Mouse (Mus musculus): Measurements from ENCODE around the gene Bcs1l. TPM values are rescaled to one million over a fixed set of nuclear protein-coding genes. Genes with fewer than 3 reads are reported as not detected.

Bcs1l gene
- polyA plus RNA-seq (2016; fragmentation: Nextera tagmentation; extraction: Ambion mirVana): 18.9 and 20.2 TPM in 2 replicates

DNA sequence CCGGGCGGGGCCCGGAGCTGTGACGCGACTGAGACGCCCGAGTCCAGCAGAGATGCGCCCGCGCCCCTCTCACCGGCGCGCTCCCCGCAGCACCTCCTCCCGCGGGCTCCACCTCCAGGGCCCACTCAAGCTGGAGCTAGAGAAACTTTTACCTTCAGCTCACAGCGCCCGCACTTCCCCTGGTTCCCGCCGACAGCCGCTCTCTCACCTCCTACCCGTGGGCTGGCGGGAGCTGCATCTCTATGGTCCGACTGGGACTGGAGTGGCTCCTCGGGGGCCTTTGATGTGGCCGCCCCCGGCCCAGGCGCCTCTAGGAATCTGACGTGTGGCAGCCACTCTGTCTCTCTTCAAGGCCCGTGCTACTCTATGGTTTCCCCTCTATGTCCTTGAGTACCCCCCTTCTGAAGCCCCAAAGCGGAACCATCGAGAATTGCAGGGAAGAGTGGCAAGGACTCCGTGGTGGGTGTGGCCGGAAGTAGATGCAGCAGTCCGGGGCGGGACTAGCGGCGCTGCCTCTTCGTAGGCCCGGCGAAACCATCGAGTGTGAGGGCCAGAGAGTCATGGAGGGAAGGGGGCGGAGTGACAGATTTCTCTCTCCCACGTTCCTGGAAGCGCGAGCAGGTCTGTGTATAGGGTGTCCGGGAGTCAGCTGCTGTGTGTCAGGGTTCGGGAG, at the start of gene Bcs1l, which contains the start of gene Zfp142:
Bcs1l (plus strand) TSS at position 517 of the 673 bp plus-strand sequence.
Zfp142 (minus strand) TSS at position 474 of the 673 bp plus-strand sequence.
- WGBS: under 1% methylated on average over 48 of the region's 48 CpGs
- DNase-seq (ENCODE audit: low spot score): peak; percentile 99
- peak within 1 kb of the TSS; percentile 76 for H3K4me3 ChIP-seq

DNA sequence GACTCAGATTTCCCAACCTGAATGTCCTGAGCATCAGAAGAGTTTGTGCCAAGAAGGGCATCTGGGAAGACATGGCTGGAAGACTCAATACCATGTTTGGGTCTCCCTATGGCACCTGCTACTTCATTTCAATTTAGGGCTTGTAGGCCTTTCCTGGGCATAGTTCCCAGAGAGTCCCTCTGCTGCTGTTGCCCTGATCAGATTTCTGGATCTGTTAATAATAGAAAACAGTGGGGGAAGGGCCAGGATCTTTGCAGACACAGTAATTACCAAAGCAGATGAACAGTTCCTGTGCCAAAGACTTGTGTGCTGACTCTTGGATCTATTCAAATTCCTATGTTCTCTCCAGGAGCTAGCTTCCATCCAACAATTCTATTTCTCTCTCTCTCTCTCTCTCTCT, 49.4 kb upstream of the Bcs1l start:
- Histone ChIP-seq H3K9me3 (replicated peaks) (no peaks in the 10 kb centered on the region), H3K4me3 (no peak overlapping the region), H3K27ac (replicated peaks) (no peak overlapping the region), H3K4me1 (peaks cover 15% of the 10 kb centered on the region), H3K36me3 (no peaks in the 10 kb centered on the region), H3K27me3 (ENCODE audit: low read depth, poor library complexity, severe bottlenecking) (no peaks in the 10 kb centered on the region)
- DNase-seq (ENCODE audit: low spot score): no peak

More for the DNA sequence above, at the start of gene Bcs1l, which contains the start of gene Zfp142:
- H3K4me1 ChIP-seq: peaks cover 28% of the 10 kb centered on the region
- H3K36me3 ChIP-seq: peaks cover 50% of the 10 kb centered on the region
- no peaks in the 10 kb centered on the region for H3K27me3 ChIP-seq (ENCODE audit: low read depth, poor library complexity, severe bottlenecking)
- H3K9me3 ChIP-seq (replicated peaks): no peaks in the 10 kb centered on the region
- peak within 1 kb of the TSS; percentile 87 for H3K27ac ChIP-seq (replicated peaks)

DNA sequence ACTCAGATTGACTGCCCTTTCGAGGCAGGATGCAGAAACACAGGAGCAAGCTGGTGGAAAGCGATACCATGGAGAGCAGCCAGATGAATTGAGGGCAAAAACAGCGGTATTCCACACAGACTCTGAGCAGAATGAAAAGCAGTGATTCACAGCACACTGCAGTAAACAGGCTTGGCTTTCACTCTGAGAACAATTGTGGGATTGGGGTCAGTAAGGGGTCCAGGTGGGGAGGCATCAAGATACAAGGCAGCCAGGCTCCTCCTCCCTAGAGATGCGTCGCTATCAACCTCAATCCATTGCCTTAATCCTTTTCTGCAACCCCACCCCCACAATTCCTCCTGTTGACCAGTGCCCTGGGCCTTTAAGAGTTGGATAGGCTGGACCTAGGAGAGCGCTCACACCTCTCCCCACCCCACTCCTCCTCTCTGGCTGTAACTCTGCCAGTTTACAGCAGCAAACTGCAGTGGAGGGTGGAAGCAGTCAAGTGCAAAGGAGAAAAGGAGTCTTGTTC, 45.6 kb upstream of the Bcs1l start, which contains the start of gene Plcd4:
Plcd4 (plus strand) TSS at position 438 of the 511 bp plus-strand sequence.
- Histone ChIP-seq H3K4me3 (peak within 1 kb of the TSS; percentile 30), H3K27me3 (ENCODE audit: low read depth, poor library complexity, severe bottlenecking) (no peaks in the 10 kb centered on the region), H3K9me3 (replicated peaks) (no peaks in the 10 kb centered on the region), H3K36me3 (no peaks in the 10 kb centered on the region), H3K27ac (replicated peaks) (peak within 1 kb of the TSS; percentile 61), H3K4me1 (peaks cover 27% of the 10 kb centered on the region)
- DNase-seq (ENCODE audit: low spot score): peak; percentile 22
- 9% methylated on average over 6 of the region's 6 CpGs for WGBS

DNA sequence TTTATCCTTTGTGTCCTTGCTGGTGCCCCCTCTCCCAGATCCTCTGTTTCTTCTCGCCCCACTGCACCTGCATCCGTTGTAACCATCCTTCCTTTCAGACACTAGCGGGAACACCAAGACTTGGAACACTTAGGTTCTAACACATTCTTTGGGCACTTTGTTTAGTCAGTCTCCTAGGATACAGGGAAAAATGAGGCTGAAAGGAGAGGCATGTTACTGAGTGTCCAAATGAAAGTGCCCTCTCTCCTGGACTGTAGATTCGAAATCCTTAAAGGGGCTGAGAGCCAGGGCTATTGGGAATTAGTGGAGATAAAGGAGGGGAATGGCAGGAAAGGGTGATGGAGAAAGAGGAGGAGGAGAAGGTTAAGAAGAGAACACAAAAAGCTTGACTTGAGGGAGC, 43.9 kb upstream of the Bcs1l start, which contains the start of gene Usp37:
Usp37 (minus strand) TSS at position 101 of the 400 bp plus-strand sequence.
- no peaks in the 10 kb centered on the region for H3K27me3 ChIP-seq (ENCODE audit: low read depth, poor library complexity, severe bottlenecking)
- no peak for DNase-seq (ENCODE audit: low spot score)
- peaks cover 27% of the 10 kb centered on the region for H3K4me1 ChIP-seq
- no peaks in the 10 kb centered on the region for H3K9me3 ChIP-seq (replicated peaks)
- no peak within 1 kb of the TSS for H3K4me3 ChIP-seq
- peak within 1 kb of the TSS; percentile 23 for H3K27ac ChIP-seq (replicated peaks)
- H3K36me3 ChIP-seq: no peaks in the 10 kb centered on the region
- WGBS: 32% methylated on average over 4 of the region's 4 CpGs

DNA sequence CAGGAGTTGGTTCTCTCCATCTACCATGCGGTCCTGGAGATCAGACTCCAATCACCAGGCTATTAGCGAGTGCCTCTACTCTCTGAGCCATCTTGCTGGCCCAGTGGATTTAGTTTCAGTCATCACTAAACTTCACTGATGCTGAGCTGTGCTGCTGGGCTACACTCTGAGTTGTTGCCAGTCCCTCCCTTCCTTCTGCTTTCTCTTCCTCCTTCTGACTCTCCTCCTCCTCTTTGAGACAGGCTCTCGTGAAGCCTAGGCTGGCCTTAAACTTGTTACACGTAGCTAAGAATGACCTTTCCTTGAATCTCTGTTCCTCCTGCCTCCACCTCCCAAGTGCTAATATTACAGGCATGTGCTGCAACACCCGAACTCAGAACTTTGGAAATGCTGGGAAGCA, 29.0 kb upstream of the Bcs1l start:
- WGBS: 88% methylated on average over 5 of the region's 5 CpGs
- DNase-seq (ENCODE audit: low spot score): no peak

DNA sequence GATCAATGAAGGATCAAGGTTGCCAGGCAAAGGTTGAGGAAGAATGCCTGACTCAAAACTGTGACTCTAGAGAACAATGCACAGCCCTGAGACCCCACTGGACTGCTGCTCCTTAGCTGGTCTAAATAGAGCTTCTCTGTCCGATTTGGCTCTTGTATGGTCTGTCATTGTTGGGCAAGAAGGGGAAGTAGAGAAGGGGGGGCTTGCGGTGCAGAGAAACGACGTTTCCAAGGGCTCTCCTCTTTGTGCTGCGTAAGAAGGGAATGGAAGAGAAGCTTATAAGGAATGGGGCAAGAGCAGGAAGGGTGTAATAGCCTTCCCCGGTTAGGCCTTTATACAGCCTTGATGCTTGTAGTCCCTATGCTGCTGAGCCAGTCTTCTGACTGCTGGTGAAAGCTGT, 22.3 kb upstream of the Bcs1l start:
- DNase-seq (ENCODE audit: low spot score): no peak
- H3K36me3 ChIP-seq: peaks cover 81% of the 10 kb centered on the region
- H3K27me3 ChIP-seq (ENCODE audit: low read depth, poor library complexity, severe bottlenecking): no peaks in the 10 kb centered on the region
- no peaks in the 10 kb centered on the region for H3K9me3 ChIP-seq (replicated peaks)
- no peak overlapping the region for H3K27ac ChIP-seq (replicated peaks)
- H3K4me3 ChIP-seq: no peak overlapping the region
- WGBS: 68% methylated on average over 6 of the region's 6 CpGs
- H3K4me1 ChIP-seq: no peaks in the 10 kb centered on the region

More for the DNA sequence above, 29.0 kb upstream of the Bcs1l start:
- no peak overlapping the region for H3K27ac ChIP-seq (replicated peaks)
- H3K4me3 ChIP-seq: no peak overlapping the region
- no peaks in the 10 kb centered on the region for H3K27me3 ChIP-seq (ENCODE audit: low read depth, poor library complexity, severe bottlenecking)
- H3K36me3 ChIP-seq: peaks cover 13% of the 10 kb centered on the region
- no peaks in the 10 kb centered on the region for H3K9me3 ChIP-seq (replicated peaks)
- H3K4me1 ChIP-seq: no peaks in the 10 kb centered on the region

DNA sequence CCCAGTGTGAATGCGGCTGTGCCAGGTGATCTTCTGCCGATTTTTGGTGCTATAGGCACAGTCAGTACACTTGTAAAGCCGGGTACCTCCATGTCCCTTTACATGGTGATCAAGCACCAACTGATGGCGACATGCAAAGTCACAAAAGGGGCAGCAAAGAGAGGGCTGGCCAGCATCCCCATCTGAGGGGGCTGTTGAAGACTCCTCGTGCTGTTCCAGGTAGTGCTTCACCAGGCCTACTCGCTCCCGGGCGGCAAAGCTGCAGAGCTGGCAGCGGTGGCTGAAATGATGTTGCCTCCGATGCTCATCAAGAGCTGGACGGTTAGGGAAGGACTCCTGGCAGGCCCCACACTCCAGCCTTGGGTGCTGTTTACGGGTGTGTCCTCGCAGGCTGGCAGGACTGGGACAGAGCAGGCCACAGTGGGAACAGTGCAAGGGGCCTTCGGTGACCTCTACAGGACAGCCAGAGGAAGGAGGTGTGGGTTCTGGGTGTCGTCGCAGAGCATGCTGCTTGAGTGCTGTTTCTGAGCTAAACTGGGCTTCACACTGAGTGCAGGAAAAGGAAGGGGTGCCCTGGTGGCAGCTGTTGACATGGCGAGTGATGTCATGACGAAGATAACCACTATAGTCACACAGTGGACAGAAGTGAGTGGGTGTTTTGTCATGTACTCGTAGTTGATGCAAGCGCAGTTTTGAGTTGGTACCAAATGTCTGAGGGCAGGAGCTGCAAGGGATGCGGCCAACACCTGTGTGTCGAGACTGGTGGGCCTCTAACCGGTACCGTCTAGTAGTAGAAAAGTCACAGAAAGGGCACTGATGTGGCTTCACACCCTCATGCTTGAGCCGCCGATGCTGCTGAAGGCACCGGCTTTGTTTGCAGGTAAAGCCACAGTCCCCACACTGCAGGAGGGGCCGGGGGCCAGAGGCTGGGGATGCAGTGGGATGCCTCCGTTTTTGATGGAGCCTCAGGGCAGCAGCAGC, 18.1 kb upstream of the Bcs1l start:
- H3K27ac ChIP-seq (replicated peaks): no peak overlapping the region
- no peak for DNase-seq (ENCODE audit: low spot score)

DNA sequence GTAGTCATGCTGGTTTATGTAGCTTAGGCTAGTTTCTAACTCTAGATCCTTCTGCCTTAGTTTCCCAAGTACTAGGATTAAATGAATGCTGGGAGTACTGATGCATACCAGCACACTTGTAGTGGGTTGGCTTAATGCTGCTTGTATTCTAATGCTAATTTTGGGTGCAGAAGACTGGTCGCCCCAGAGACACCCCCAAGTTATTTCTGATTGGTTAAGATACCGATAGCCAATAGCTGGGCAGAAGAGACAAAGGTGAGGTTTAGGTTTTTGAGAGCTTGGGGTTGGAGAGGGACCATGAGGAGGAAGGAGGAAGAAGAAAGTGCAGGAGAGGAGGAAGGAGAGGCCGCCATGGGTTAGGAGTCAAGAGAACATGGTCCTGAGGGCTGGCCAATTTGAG, 5.5 kb upstream of the Bcs1l start:
- Histone ChIP-seq H3K4me1 (peaks cover 18% of the 10 kb centered on the region), H3K27ac (replicated peaks) (no peak overlapping the region), H3K4me3 (no peak overlapping the region), H3K9me3 (replicated peaks) (no peaks in the 10 kb centered on the region), H3K27me3 (ENCODE audit: low read depth, poor library complexity, severe bottlenecking) (no peaks in the 10 kb centered on the region), H3K36me3 (peaks cover 66% of the 10 kb centered on the region)
- DNase-seq (ENCODE audit: low spot score): no peak
- 77% methylated on average over 3 of the region's 3 CpGs for WGBS

More for the DNA sequence above, 18.1 kb upstream of the Bcs1l start:
- Histone ChIP-seq H3K36me3 (peaks cover 100% of the 10 kb centered on the region), H3K27me3 (ENCODE audit: low read depth, poor library complexity, severe bottlenecking) (no peaks in the 10 kb centered on the region), H3K4me1 (no peaks in the 10 kb centered on the region), H3K9me3 (replicated peaks) (no peaks in the 10 kb centered on the region), H3K4me3 (no peak overlapping the region)
- 94% methylated on average over 29 of the region's 29 CpGs for WGBS

DNA sequence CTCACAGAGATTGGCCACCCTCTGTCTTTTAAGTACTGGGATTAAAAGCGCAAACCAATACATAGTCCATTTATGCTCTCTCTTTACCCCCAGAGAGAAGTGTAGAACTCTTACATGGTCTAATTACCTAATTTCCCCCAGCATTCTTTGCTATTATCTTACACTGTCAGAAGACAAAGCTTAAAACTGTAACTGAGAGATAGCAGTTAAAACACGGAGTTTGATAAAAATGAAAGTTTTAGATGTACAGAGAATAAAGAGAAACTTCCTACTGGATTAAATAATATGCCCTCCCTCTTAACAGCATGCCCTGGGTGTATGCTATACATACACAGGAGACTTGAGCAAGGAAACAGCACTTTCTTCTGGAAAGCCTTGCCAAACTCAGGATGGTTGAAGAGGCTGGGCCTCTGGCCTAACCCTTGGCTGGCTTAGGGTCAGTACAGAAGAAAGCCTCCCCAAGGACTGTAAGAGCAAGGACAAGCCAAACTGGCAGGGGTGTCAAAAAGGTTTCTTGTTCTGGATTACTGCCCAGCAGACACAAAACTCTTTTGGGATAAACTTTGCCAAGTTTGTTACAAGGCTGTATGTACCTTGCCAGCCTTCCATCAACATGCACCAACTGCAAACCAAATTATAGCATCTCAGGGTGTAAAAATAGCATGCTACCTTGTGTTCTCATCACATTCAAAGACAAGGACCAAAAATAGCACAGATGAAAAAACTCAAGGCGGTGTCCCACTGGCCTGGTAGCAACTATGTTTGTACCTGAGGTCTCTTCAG, 3.3 kb upstream of the Bcs1l start:
- Histone ChIP-seq H3K27me3 (ENCODE audit: low read depth, poor library complexity, severe bottlenecking) (no peaks in the 10 kb centered on the region), H3K4me3 (no peak overlapping the region), H3K27ac (replicated peaks) (no peak overlapping the region), H3K9me3 (replicated peaks) (no peaks in the 10 kb centered on the region), H3K4me1 (peaks cover 28% of the 10 kb centered on the region), H3K36me3 (peaks cover 47% of the 10 kb centered on the region)
- DNase-seq (ENCODE audit: low spot score): no peak
- WGBS: 95% methylated on average over 3 of the region's 3 CpGs

DNA sequence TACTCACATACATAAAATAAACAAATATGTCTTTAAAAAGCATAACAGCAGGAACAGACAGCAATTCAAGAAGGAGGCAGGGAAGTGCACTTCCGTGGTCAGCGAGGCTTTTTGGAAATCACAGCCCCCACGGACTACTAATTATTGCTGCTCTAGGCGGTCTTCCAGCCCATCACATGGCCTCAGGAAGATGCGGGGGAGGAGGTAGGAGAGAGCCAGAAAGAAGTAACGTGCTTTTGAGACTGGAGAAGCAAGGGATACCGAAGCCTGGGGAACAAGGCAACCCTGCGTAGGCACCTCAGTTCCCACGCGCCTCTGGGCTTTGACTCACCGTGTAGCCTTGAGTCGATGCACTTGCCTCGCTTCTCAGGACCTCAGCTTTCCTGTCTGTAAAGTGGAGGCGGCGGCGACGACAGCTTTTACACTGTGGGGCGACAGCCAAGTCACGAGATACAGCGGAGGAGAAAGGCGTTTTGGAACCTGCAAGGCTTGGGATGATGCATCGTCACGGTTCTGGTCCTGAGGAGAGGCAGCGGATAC, 786 bp upstream of the Bcs1l start:
- H3K4me3 ChIP-seq: peak overlapping the region; percentile 76
- no peaks in the 10 kb centered on the region for H3K27me3 ChIP-seq (ENCODE audit: low read depth, poor library complexity, severe bottlenecking)
- peaks cover 28% of the 10 kb centered on the region for H3K4me1 ChIP-seq
- under 1% methylated on average over 24 of the region's 24 CpGs for WGBS
- peak overlapping the region; percentile 87 for H3K27ac ChIP-seq (replicated peaks)
- H3K36me3 ChIP-seq: peaks cover 53% of the 10 kb centered on the region
- DNase-seq (ENCODE audit: low spot score): no peak
- H3K9me3 ChIP-seq (replicated peaks): no peaks in the 10 kb centered on the region

DNA sequence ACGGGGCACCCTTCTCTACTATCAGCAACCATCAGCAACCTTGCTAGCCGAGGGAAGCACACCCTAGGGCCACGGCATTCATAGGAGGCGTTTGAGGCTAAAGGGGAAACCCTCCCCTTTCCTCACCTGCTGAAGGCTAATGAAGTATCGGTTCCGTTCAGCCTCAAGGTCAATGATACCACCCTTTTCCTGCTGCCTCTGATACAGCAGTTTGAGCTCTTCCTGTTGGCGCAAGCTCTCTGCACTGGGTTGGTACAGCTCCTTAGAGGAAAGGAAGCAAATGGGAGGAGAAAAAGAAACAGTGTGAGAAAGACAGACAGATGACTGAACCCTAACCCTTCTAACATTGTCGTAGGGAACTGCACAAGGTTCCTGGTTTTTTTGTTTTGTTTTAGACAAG, 6.3 kb downstream of the Bcs1l start:
- 97% methylated on average over 8 of the region's 8 CpGs for WGBS
- no peaks in the 10 kb centered on the region for H3K27me3 ChIP-seq (ENCODE audit: low read depth, poor library complexity, severe bottlenecking)
- H3K27ac ChIP-seq (replicated peaks): no peak overlapping the region
- H3K36me3 ChIP-seq: peaks cover 90% of the 10 kb centered on the region
- H3K9me3 ChIP-seq (replicated peaks): no peaks in the 10 kb centered on the region
- peaks cover under 1% of the 10 kb centered on the region; the same call in 1 of the 2 replicates for H3K4me1 ChIP-seq
- DNase-seq (ENCODE audit: low spot score): no peak
- H3K4me3 ChIP-seq: no peak overlapping the region
